Mouse (Mus musculus) liver, embryonic 14.5 days (tissue): ENCODE results near the gene Eif2b3. TPM values are rescaled to one million over a fixed set of nuclear protein-coding genes. Genes with fewer than 3 reads are reported as not detected.

ENCODE experiments used
- ATAC-seq: fragments of 200-750 bp; cut with Nextera tagmentation; 2 replicates; pipeline ENCODE4 v1.8.0; 2017; ENCODE audit warnings: moderate number of reproducible peaks, mild to moderate bottlenecking, moderate library complexity; ENCODE audit not compliant: insufficient read depth
- DNase-seq, 3 experiments: peaks; one replicate each; pipeline ENCODE4 v3.0.0-alpha.2; 2012 to 2013; ENCODE audit warnings: low read depth in 3 of 3, low spot score in 3 of 3
- H3K27ac ChIP-seq: fragments of 300-500 bp; sonication (generic); 2 replicates; pipeline ENCODE4 v1.5.1; 2014; ENCODE audit warnings: moderate library complexity, mild to moderate bottlenecking, control low read depth, inconsistent platforms
- H3K27me3 ChIP-seq: fragments of 300-500 bp; sonication (generic); 2 replicates; pipeline ENCODE4 v1.6.1; 2014; ENCODE audit warnings: mild to moderate bottlenecking, low read length, moderate library complexity; ENCODE audit not compliant: control insufficient read depth, insufficient read depth
- H3K36me3 ChIP-seq: fragments of 300-500 bp; sonication (generic); replicated peaks from 2 replicates; pipeline ENCODE4 v1.6.1; 2014; ENCODE audit warnings: low read depth; ENCODE audit not compliant: control insufficient read depth, insufficient read depth
- H3K4me1 ChIP-seq, 2 experiments: fragments of 200-500 bp in 1 of 2; fragments of 300-500 bp in 1 of 2; sonication (generic) in 1 of 2; replicated peaks; 2 replicates each; pipeline ENCODE4 v1.6.1; 2012 to 2014; ENCODE audit warnings: antibody characterized with exemption in 1 of 2, inconsistent platforms in 1 of 2, low read length in 1 of 2; ENCODE audit not compliant: control insufficient read depth in 2 of 2, insufficient read depth in 2 of 2
- H3K4me2 ChIP-seq: fragments of 300-500 bp; sonication (generic); 2 replicates; pipeline ENCODE4 v1.6.1; 2014; ENCODE audit warnings: low read depth, mild to moderate bottlenecking, control low read depth, moderate library complexity
- H3K4me3 ChIP-seq, 2 experiments: fragments of 200-500 bp in 1 of 2; fragments of 300-500 bp in 1 of 2; sonication (generic) in 1 of 2; 2 replicates each; pipeline ENCODE4 v1.5.1; 2012 to 2014; ENCODE audit warnings: low read depth in 2 of 2, low read length in 2 of 2, mild to moderate bottlenecking in 2 of 2, control low read depth in 1 of 2, inconsistent platforms in 1 of 2, moderate library complexity in 1 of 2; ENCODE audit not compliant: insufficient read depth in 1 of 2
- H3K9ac ChIP-seq: fragments of 300-500 bp; sonication (generic); replicated peaks from 2 replicates; pipeline ENCODE4 v1.6.1; 2014; ENCODE audit warnings: mild to moderate bottlenecking, control low read depth, moderate library complexity
- H3K9me3 ChIP-seq: fragments of 300-500 bp; sonication (generic); 2 replicates; pipeline ENCODE4 v1.6.1; 2016; ENCODE audit warnings: low read length, mixed read lengths; ENCODE audit not compliant: control insufficient read depth
- CTCF ChIP-seq: IDR thresholded peaks from 2 replicates; pipeline ENCODE4 v1.5.1; 2016; ENCODE audit warnings: antibody characterized with exemption, low read depth, control low read depth
- EP300 ChIP-seq: IDR thresholded peaks from 2 replicates; pipeline ENCODE4 v1.6.1; 2016; ENCODE audit warnings: antibody characterized with exemption, low read depth
- WGBS: fragments of 180-500 bp; shearing (Covaris S2); extraction: QIAGEN DNeasy Blood & Tissue Kit; methylation state at CpG from one replicate; pipeline ENCODE4 v1.1.7; 2014; ENCODE audit not compliant: insufficient replicate concordance; 5-methylcytosine and 5-hydroxymethylcytosine counted together
- polyA plus RNA-seq, 2 experiments: library from polyadenylated mRNA; depleted of rRNA in 1 of 2; stranded (reverse) in 1 of 2; unstranded in 1 of 2; fragments of >200 nt; fragmentation: Nextera tagmentation in 1 of 2; extraction: Ambion mirVana in 1 of 2; gene quantifications; 2 replicates each; pipeline versions ENCODE4 v1.2.1 to v1.2.3; 2012 to 2014

The Eif2b3 gene
- polyA plus RNA-seq, 2 experiments, result 17.3 to 32.7 TPM

DNA sequence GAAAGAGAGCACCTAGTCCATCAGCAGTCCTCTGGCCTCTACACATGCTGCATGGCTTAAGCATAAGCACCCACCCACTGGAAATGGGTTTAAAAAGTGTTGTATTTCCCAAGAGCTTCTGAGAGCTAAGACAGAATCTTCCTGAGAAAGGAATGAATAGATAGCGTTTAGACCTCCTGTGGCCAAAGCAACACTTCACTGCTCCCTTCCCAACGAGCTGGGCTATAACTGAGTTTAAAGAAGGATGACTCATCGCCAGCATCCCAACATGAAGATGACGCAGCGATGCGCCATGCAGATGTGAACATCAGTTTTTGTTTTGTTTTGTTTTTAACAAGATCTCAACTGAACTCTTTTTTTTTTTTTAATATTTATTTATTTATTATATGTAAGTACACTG is 5.6 kb upstream of the Eif2b3 start:
- no peak for ATAC-seq
- H3K9ac ChIP-seq, result no peak overlapping the region
- 75% methylated on average over 6 of the region's 6 CpGs for WGBS
- 0 out of 4 replicates have a peak, but pooled peaks cover 0 to under 1% of the 10 kb centered on the region in 2 experiments for H3K4me1 ChIP-seq
- no peaks in the 10 kb centered on the region for H3K27me3 ChIP-seq
- no peak overlapping the region for H3K4me3 ChIP-seq
- H3K9me3 ChIP-seq, result no peaks in the 10 kb centered on the region
- H3K36me3 ChIP-seq, result no peaks in the 10 kb centered on the region
- no peak for TF ChIP-seq CTCF
- TF ChIP-seq EP300, result no peak
- H3K27ac ChIP-seq, result no peak overlapping the region
- H3K4me2 ChIP-seq, result no peak overlapping the region
- DNase-seq, result no peak

DNA sequence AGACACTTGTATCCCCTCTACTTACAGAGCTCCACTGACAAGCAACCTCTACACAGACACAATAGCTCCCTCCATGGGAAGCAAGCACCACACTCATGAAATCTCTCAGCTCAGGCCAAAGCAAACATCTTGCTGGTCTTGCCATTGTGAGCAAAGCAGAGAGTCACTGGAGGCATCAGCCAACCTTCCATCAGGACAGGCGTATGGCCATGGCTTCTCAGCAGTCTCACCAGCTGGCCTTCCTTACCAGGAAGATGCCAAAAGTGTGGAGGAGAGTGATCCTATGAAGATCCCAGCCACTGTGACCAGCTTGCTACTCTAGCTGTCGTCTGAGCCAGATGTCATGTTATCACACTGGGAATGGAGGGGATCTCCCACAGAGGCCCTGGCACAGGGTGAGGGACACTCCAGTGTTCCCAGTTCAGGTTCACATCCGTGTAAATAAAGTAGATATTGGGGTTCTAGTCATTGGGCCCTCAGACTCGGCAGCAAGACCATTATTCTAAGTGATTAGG is 4.2 kb upstream of the Eif2b3 start:
- Histone ChIP-seq H3K9me3 (no peaks in the 10 kb centered on the region), H3K4me3 (no peak overlapping the region), H3K27me3 (no peaks in the 10 kb centered on the region), H3K36me3 (no peaks in the 10 kb centered on the region), H3K27ac (no peak overlapping the region), H3K4me1 (peaks cover 0 to 3% of the 10 kb centered on the region in 2 experiments; a peak in 1 of 4 replicates), H3K9ac (no peak overlapping the region), H3K4me2 (no peak overlapping the region)
- 52% methylated on average over 4 of the region's 4 CpGs for WGBS
- DNase-seq (no peak), ATAC-seq (no peak)
- TF ChIP-seq CTCF, result no peak

DNA sequence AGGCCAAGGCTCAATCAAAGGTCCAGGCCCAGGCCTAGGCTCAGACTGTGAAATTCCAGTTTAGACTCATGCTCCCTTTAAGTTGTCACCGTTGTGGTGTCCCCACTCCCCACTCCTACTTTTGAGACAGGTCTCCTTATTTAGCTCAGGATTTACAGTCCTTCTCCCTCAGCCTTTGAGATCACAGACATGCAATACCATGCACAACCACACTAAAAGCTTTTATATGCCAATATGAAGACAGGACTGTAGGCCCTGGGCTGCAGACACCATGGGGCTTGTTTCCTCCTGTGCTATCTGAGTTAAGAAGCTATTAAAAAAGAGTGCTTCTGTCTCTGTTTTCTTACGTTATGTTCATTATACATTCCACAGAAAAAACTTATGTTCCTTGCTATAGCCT is 1.5 kb upstream of the Eif2b3 start:
- Histone ChIP-seq H3K9ac (no peak overlapping the region), H3K4me1 (peaks cover 4 to 10% of the 10 kb centered on the region in 2 experiments; a peak in 3 of 4 replicates), H3K36me3 (0 out of 2 replicates have a peak, but pooled peaks cover 7% of the 10 kb centered on the region), H3K27me3 (no peaks in the 10 kb centered on the region), H3K4me3 (no peak overlapping the region), H3K27ac (no peak overlapping the region), H3K4me2 (no peak overlapping the region), H3K9me3 (no peaks in the 10 kb centered on the region)
- TF ChIP-seq EP300 (no peak), CTCF (no peak)
- 75% methylated on average over 2 of the region's 2 CpGs for WGBS
- ATAC-seq (no peak), DNase-seq (no peak)

DNA sequence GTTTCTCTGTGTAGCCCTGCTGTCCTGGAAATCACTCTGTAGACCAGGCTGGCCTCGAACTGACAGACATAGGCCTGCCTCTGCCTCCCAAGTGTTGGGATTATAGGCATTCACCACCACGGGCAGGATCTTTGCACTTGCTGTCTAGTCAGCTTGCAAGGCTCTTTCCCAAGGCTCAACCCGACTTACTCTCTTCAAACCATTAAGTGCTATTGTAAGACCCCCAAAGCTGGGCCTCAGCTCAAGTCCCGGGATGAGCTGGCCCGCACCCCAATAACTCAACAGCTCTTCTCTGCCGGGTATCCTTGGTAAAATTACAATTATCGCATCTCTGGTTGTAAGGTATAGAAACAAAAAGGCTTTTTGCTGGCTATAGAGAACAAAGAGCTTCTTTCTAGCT is 875 bp upstream of the Eif2b3 start:
- TF ChIP-seq EP300 (no peak), CTCF (no peak)
- 82% methylated on average over 7 of the region's 7 CpGs for WGBS
- ATAC-seq, result no peak

DNA sequence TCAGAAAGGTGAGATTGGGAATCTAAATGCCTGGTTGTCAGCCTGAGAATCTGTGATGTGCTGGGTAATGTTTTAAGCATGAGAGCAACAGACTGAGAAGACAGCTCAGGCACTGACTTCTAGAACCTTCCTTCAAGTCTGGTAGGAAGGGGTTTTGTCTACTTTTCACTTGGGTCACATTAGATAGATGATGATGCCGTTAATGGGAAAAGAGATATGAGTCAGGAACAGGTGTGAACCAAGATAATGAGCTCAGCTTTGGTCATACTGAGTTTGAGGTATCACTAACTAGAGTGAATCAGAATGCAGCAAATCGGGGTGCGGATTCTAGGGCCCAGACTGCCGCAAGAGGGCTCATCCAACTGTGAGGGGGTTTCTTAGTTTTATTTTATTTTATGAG is 4.3 kb downstream of the Eif2b3 start:
- H3K27ac ChIP-seq, result no peak overlapping the region
- no peaks in the 10 kb centered on the region for H3K27me3 ChIP-seq
- H3K9ac ChIP-seq, result 0 out of 2 replicates have a peak overlapping the region, but pooled peaks have one; percentile 21
- peaks cover 9 to 18% of the 10 kb centered on the region in 2 experiments for H3K4me1 ChIP-seq
- TF ChIP-seq CTCF, result no peak
- peak; percentile 61 for TF ChIP-seq EP300
- DNase-seq, result peak in 1 of 3 experiments; percentile 41
- peaks cover 15% of the 10 kb centered on the region for H3K36me3 ChIP-seq
- no peak for ATAC-seq
- no peak overlapping the region for H3K4me2 ChIP-seq
- 60% methylated on average over 4 of the region's 4 CpGs for WGBS
- no peaks in the 10 kb centered on the region for H3K9me3 ChIP-seq
- no peak overlapping the region for H3K4me3 ChIP-seq

More for the DNA sequence above, 875 bp upstream of the Eif2b3 start:
- Histone ChIP-seq H3K9ac (no peak overlapping the region), H3K4me2 (no peak overlapping the region), H3K4me1 (peaks cover 6 to 14% of the 10 kb centered on the region in 2 experiments), H3K9me3 (no peaks in the 10 kb centered on the region), H3K27ac (no peak overlapping the region), H3K27me3 (no peaks in the 10 kb centered on the region), H3K4me3 (no peak overlapping the region), H3K36me3 (peaks cover 7% of the 10 kb centered on the region; the same call in 1 of the 2 replicates)
- DNase-seq, result no peak
